Mouse (Mus musculus): Measurements from ENCODE around the gene Serpina1b.
"Not testable (repeated sequence)": the region's sequence is repeated elsewhere in the genome, so short reads cannot be mapped to it uniquely, and the experiment has no call there.

The Serpina1b gene

GRCm38 (mm10) chr12:103830273-103830672 is at the start of gene Serpina1b:
Gene Serpina1b (minus strand): TSS chr12:103830373.
- DNase-seq = not testable (repeated sequence)

DNA sequence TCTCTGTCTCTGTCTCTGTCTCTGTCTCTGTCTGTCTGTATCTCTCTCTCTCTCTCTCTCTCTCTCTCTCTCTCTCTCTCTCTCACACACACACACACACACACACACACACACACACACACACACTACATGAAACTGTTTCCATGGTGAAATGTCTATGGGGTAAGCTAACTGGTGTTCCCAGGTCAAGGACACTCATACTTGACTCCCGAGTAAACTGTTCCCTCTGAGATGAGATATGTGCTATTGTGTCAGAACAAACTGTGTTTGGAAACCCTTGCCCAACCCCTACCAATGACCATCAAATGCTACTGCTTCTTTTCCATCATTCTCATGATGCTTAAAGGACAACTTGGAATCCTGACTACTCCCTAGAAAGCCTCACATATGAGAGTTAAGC is 36.7 kb upstream of the Serpina1b start:
- DNase-seq = not testable (repeated sequence)

- DNase-seq = not testable (repeated sequence)
Measured at GRCm38 (mm10) chr12:103863101-103863974, 33.2 kb upstream of the Serpina1b start, which contains the start of gene Serpina1a. Gene Serpina1a (minus strand): TSS chr12:103863562.

GRCm38 (mm10) chr12:103860976-103861375 is 30.8 kb upstream of the Serpina1b start:
- DNase-seq = no peak

- not testable (repeated sequence) for DNase-seq
Measured at GRCm38 (mm10) chr12:103860571-103860970, 30.4 kb upstream of the Serpina1b start.

- not testable (repeated sequence) for DNase-seq
Measured at GRCm38 (mm10) chr12:103859584-103859983, 29.4 kb upstream of the Serpina1b start.

- not testable (repeated sequence) for DNase-seq
Measured at GRCm38 (mm10) chr12:103853032-103853431, 22.9 kb upstream of the Serpina1b start.

DNA sequence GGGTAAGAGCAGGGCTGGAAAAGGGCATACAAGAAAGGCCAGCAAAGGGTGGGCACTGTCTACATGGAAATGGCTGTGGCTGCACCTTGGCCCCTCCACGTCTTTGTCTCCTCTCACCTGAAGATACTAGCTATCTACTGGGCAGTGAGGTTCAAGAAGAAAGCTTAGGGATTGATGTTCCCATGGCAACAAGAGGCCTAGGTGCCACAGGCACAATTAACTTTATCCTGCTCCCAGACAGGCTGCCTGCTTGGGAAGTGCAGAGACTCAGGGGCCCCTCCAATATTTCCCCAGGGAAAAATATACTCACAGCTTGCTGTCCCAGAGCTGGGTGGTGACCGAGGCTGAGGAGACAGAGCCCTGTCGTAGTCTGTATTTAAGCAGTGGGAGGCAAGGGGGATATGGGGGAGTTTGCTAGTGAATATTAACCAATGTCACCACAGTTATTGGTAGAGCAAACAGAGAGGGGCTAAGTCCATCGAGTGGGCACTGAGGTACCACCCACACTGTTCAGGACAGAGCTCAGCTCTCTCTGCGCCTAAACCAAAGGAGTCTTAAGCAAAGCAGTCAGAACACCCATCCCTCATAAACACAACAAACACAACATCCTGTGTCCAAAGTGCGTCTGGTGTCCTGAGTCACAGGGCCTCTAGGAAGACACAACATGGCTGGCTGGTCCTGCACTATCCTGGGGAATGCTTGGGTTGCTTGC is 2.4 kb downstream of the Serpina1b start:
- DNase-seq = not testable (repeated sequence)

GRCm38 (mm10) chr12:103823826-103824225 is 6.3 kb downstream of the Serpina1b start:
- not testable (repeated sequence) for DNase-seq

- not testable (repeated sequence) for DNase-seq
Measured at GRCm38 (mm10) chr12:103773246-103773851, 56.8 kb downstream of the Serpina1b start, which contains the start of gene Serpina1d. Gene Serpina1d (minus strand): TSS chr12:103773592.

DNA sequence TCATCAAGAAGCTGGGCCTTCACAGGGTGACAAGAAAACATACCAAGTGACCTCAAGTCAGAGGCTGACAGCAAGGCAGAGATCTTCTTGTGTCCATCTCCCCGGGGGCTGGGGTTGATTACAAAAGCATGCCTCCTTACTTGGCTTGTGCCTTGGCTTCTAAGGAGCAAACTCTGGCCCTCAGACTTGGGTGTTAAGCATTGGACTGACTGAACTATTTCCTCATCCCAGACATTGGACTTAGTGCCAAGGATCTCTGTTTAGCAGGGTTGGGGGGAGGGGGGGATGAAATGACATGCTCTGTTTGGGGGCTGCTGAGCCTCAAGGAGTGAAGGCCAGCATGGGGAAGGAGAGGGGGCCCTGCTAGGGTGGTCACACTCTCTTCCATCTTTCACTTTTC is 59.6 kb downstream of the Serpina1b start:
- not testable (repeated sequence) for DNase-seq

DNA sequence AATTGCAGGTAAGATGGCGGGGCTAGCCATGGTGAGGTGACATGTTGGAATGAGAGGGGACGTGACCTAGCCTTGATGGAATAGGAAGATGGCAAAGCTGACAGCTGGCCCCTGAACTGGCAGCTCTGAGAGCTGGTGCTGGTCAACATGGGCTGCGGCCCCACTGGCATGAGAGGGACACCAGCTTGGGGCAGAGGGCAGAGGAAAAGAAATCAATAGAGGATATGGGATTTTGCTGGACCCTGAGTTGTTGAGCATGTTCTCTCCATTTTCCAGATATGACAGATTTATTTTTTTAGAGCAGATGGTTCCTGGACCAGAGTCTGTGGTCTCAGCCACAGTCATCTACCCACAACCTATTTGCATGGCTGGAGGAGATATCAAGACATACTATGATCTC is 67.1 kb downstream of the Serpina1b start:
- DNase-seq = not testable (repeated sequence)

GRCm38 (mm10) chr12:103760316-103760715 is 69.9 kb downstream of the Serpina1b start:
- not testable (repeated sequence) for DNase-seq

DNA sequence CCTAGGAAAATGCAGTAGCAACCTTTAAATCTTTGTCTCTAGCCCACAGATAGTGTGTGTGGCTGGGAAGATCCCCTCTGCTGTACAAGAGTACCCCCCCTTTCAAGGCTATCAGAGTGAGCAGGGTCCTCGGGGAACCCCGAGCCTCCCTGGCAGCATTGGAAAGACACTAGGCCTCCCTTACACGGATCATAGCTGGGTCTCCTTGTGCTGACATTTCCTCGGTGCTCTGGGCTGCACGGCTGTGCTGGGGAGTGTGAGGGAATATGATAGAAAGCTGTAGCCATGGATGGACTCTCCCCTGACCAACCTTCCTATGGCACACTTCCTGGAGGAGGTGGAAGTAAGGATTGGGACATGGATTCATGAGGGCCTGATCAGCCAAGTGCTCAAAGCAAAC is 84.2 kb downstream of the Serpina1b start:
- DNase-seq = not testable (repeated sequence)

DNA sequence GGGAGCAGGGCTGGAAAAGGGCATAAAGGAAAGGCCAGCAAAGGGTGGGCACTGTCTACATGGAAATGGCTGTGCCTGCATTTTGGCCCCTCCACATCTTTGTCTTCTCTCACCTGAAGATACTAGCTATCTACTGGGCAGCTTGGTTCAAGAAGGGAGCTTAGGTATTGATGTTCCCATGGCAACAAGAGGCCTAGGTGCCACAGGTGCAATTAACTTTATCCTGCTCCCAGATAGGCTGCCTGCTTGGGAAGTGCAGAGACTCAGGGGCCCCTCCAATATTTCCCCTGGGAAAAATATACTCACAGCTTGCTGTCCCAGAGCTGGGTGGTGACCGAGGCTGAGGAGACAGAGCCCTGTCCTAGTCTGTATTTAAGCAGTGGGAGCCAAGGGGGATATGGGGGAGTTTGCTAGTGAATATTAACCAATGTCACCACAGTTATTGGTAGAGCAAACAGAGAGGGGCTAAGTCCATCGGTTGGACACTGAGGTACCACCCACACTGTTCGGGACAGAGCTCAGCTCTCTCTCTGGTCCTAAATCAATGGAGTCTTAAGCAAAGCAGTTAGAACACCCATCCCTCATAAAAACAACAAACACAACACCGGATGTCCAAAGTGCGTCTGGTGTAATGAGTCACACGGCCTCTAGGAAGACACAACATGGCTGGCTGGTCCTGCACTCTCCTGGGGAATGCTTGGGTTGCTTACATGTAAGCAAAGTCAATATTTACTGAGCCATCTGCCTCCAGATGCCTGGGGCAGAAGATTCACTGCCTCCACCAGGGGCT is 92.2 kb downstream of the Serpina1b start:
- not testable (repeated sequence) for DNase-seq

- not testable (repeated sequence) for DNase-seq
Measured at GRCm38 (mm10) chr12:103735566-103735965, 94.6 kb downstream of the Serpina1b start.

GRCm38 (mm10) chr12:103735101-103735500 is 95.1 kb downstream of the Serpina1b start:
- not testable (repeated sequence) for DNase-seq

- no peak for DNase-seq
Measured at GRCm38 (mm10) chr12:103711537-103711936, 118.6 kb downstream of the Serpina1b start.

- no peak for DNase-seq
Measured at GRCm38 (mm10) chr12:103710405-103710804, 119.8 kb downstream of the Serpina1b start.

GRCm38 (mm10) chr12:103706113-103706512 is 124.1 kb downstream of the Serpina1b start:
- no peak for DNase-seq

DNA sequence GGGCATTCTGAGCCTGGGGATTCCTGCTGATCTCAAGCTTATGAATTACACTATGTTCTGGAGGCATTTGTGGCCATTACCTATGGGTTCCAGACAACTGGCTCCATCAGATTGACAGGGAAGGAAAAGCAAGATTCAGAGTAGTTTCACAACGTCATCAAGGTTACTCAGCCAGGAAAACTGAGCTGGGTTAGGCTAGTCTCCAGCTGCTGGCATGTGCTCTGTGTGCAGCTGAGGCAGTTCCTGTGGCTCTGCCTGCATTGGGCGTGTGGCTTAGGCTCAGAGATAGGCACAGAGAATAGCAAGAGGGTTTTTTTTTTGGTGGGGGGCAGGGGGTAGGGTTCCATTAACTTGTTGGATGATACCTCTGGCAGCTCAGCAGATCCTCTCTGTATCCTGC is 124.6 kb downstream of the Serpina1b start:
- no peak for DNase-seq

- no peak for DNase-seq
Measured at GRCm38 (mm10) chr12:103700144-103700750, 129.9 kb downstream of the Serpina1b start.

All from right cerebral cortex, postnatal 4 days (tissue).